8 mouse cellular contexts compared by ENCODE assay signal in the genomic region with DNA sequence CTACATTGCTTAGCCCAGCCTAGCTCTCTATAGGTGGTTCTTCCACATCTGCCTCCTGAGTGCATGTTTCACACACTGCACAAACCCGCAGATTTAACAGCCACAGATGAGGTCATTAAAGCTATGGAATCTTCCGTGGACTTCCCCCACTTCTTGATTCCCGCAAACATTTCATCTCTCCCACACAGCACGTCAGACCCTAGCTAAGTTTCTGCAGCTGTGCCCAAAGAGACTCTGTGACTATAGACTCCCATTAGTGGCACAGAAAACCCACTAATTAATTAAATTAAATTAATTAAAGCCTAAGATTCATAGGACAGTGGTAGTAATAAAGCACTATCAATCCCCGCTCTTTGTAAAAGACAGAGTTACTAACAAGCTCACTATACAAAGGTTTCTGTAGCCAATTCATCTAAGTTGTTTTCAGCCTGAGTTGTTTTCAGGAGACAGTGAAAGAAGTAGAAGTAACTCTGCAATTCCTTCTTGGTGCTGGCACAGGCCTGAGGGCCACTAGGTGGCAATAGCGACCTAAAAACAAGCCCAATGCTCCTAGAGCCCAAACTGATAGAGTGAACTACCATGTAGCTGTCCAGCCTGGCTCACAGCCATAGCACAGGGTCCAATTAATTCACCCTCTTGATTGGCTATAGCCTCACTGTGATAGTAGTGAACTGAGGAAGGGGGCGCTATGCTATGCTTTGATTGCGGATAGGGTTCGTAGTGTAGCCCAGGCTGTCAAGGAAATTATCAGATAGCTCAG. TPM values are rescaled to one million over a fixed set of nuclear protein-coding genes. Genes with fewer than 3 reads are reported as not detected.
DNase-seq lines count a peak whose midpoint lies in the region; ATAC-seq and TF ChIP-seq lines count a peak whose summit lies in the region.

No protein-coding gene starts in this region.

- H3K4me3 ChIP-seq in bone marrow macrophage, adult 2 months (ENCODE audit: insufficient read depth, low read length): no peak overlapping the region
- no peak overlapping the region for H3K4me3 ChIP-seq in forebrain, embryonic 12.5 days (replicated peaks)
- H3K4me3 ChIP-seq in neural tube, embryonic 15.5 days (replicated peaks): no peak overlapping the region

- peak; percentile 85 for DNase-seq in CD4-positive helper T cell, adult 2 months (ENCODE audit: low read depth, low spot score)
- peak; percentile 86 to 87 for DNase-seq in heart, postnatal 10 days
- DNase-seq in kidney, postnatal 36 days: peak; percentile 73 to 85
- DNase-seq in lung, adult 18-20 months: peak; percentile 65 to 70
- peak; percentile 78 for DNase-seq in testis, postnatal 10 days (ENCODE audit: low spot score)

- TF ChIP-seq POLR2A in bone marrow macrophage, adult 2 months (IDR thresholded peaks at IDR 0.05; ENCODE audit: borderline replicate concordance, low read depth, low read length): no peak

- ATAC-seq in forebrain, embryonic 12.5 days (ENCODE audit: low FRiP score): peak; percentile 93
- peak; percentile 89 for ATAC-seq in neural tube, embryonic 15.5 days (ENCODE audit: low FRiP score)

- no peak overlapping the region for H3K9ac ChIP-seq in forebrain, embryonic 12.5 days
- no peak overlapping the region for H3K9ac ChIP-seq in neural tube, embryonic 15.5 days (replicated peaks)

- peak; percentile 91 for TF ChIP-seq CTCF in bone marrow macrophage, adult 2 months (IDR thresholded peaks at IDR 0.05; ENCODE audit: low read depth, low read length)

- H3K9me3 ChIP-seq in forebrain, embryonic 12.5 days: no peaks in the 10 kb centered on the region
- no peaks in the 10 kb centered on the region for H3K9me3 ChIP-seq in neural tube, embryonic 15.5 days (replicated peaks)

- no peaks in the 10 kb centered on the region for H3K36me3 ChIP-seq in forebrain, embryonic 12.5 days (replicated peaks)
- H3K36me3 ChIP-seq in neural tube, embryonic 15.5 days: no peaks in the 10 kb centered on the region

- no peaks in the 10 kb centered on the region; the same call in 1 of the 2 replicates for H3K4me1 ChIP-seq in bone marrow macrophage, adult 2 months (ENCODE audit: control insufficient read depth, insufficient read depth, low read length)
- H3K4me1 ChIP-seq in forebrain, embryonic 12.5 days: no peaks in the 10 kb centered on the region; the same call in 1 of the 2 replicates
- H3K4me1 ChIP-seq in neural tube, embryonic 15.5 days: peaks cover 5% of the 10 kb centered on the region

- H3K27ac ChIP-seq in bone marrow macrophage, adult 2 months (ENCODE audit: insufficient read depth, low read depth, low read length): no peak overlapping the region
- H3K27ac ChIP-seq in forebrain, embryonic 12.5 days: no peak overlapping the region
- H3K27ac ChIP-seq in neural tube, embryonic 15.5 days (replicated peaks): no peak overlapping the region

- no peak overlapping the region for H3K4me2 ChIP-seq in forebrain, embryonic 12.5 days
- no peak overlapping the region for H3K4me2 ChIP-seq in neural tube, embryonic 15.5 days

- peaks cover 15% of the 10 kb centered on the region for H3K27me3 ChIP-seq in forebrain, embryonic 12.5 days
- H3K27me3 ChIP-seq in neural tube, embryonic 15.5 days (replicated peaks): no peaks in the 10 kb centered on the region

- intact Hi-C loops in heart, postnatal 10 days (cut with DNase I): loop anchor here (1.0 to 2.0 kb wide), 4 partner anchors 52 to 318 kb away; no protein-coding TSS in a partner anchor

- 39% methylated on average over 9 of the region's 9 CpGs for WGBS in forebrain, embryonic 12.5 days
- WGBS in neural tube, embryonic 15.5 days: 41% methylated on average over 9 of the region's 9 CpGs

RNA-seq across cellular contexts. Expression of gene S1pr1, which starts 54.0 kb away (rescaled TPM):
- 48.7 and 58.0 TPM in 2 replicates for polyA plus RNA-seq in bone marrow macrophage, adult 2 months (2012; ENCODE audit: insufficient read depth, insufficient read length, missing spikeins)
- polyA plus RNA-seq in forebrain, embryonic 12.5 days (2016; fragmentation: Nextera tagmentation; extraction: Ambion mirVana): 31.1 and 31.9 TPM in 2 replicates
- 10 to 100 TPM; 74.8 to 95.8 TPM for total RNA-seq in heart, postnatal 10 days (2021)
- polyA plus RNA-seq in neural tube, embryonic 15.5 days (2015; fragmentation: Nextera tagmentation; extraction: Ambion mirVana): 30.5 TPM in 2 replicates
